Mouse (Mus musculus) lung, adult 2 months (tissue): ENCODE data around the gene Mfap1b. TPM values are rescaled to one million over a fixed set of nuclear protein-coding genes. Genes with fewer than 3 reads are reported as not detected.
"Not testable (repeated sequence)": the region's sequence is repeated elsewhere in the genome, so short reads cannot be mapped to it uniquely, and the experiment has no call there.

Source experiments
- DNase-seq: peaks from one replicate; pipeline ENCODE4 v3.0.0; 2022
- H3K4me1 ChIP-seq: fragments of 200-500 bp; 2 replicates; pipeline ENCODE4 v1.6.1; 2011; ENCODE audit warnings: low read length; ENCODE audit not compliant: control insufficient read depth, insufficient read depth
- H3K4me3 ChIP-seq: fragments of 200-500 bp; replicated peaks from 2 replicates; pipeline ENCODE3; 2011; ENCODE audit warnings: low read depth, mild to moderate bottlenecking, control low read depth, low read length; ENCODE audit errors: extremely low read depth
- CTCF ChIP-seq: fragments of 200-500 bp; IDR thresholded peaks from 2 replicates; pipeline ENCODE4 v1.5.1; 2011; ENCODE audit warnings: mild to moderate bottlenecking, low read length, control low read depth; ENCODE audit not compliant: insufficient read depth
- POLR2A ChIP-seq: fragments of 200-500 bp; IDR thresholded peaks from 2 replicates; pipeline ENCODE4 v1.6.1; 2011; ENCODE audit warnings: low read depth, mild to moderate bottlenecking, control low read depth, low read length, borderline replicate concordance; ENCODE audit errors: extremely low read depth
- WGBS: fragments of 180-500 bp; shearing (Covaris S2); methylation state at CpG from one replicate; pipeline ENCODE4 v1.1.7; 2018; 5-methylcytosine and 5-hydroxymethylcytosine counted together
- polyA plus RNA-seq: library from polyadenylated mRNA; depleted of rRNA; stranded (reverse); fragments of >200 nt; gene quantifications from 2 replicates; pipeline ENCODE4 v1.2.3, GENCODE M21; 2012; rRNA removed

Mfap1b gene
- polyA plus RNA-seq = 3.3 and 5.1 TPM in 2 replicates

DNA sequence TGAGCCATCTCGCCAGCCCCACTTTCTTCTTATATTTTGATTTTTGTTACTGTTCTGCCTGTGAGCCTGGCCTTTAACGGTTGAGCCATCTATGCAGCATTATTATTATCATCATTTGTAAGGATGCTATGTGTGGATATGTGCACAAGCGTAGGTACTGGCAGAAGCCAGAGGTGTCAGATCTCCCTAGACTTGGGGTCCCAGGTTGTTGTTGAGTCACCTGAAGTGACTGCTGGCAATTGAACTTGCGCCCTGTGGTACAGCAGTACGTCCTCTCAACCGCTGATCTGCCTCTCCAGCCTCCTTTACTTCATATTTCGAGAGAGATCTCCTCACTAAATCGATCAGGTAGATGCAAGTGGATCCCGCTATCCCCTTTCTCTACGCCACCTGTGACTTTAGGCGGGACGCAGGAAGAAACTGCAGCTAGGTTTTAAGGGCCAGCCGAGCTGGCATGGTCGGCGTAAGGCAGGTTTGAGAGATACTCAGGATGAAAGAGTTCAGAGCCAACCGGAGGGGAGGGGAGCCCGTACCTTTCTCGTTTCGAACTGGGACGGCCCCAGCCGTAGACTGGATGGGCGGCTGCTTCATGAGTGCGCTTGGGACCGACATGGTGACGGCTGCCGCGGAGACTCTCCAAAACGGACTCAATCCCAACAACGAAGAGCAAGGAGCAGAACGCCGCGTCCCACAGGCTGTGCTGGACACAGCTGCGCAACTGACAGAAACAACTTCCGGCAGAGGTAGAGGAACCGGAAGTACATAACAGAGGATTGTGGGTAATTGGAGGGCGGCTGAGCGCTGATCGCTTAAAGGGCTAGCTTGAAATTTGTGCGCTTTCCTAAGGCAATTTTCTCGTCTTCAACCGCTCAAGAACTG, at the start of gene Mfap1b:
Gene Mfap1b, minus strand, starts transcription at position 767 of the 879 bp plus-strand sequence.
- 4% methylated on average over 41 of the region's 41 CpGs for WGBS
- peak; percentile 98 for TF ChIP-seq POLR2A
- H3K4me3 ChIP-seq = peak within 1 kb of the TSS; percentile 79
- H3K4me1 ChIP-seq = not testable (repeated sequence)
- peak; percentile 70 for DNase-seq

DNA sequence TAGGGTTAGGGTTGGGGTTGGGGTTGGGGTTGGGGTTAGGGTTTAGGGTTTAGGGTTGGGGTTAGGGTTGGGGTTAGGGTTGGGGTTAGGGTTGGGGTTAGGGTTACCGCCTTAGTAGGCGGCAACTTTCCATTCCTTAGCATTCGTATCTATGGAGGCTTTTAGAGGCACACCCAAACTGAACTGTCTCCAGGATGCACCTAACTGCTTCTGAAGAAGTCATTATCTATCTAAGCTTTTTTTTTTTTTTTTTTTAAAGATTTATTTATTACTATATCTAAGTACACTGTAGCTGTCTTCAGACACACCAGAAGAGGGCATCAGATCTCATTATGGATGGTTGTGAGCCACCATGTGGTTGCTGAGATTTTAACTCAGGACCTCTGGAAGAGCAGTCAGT, 49.0 kb upstream of the Mfap1b start:
- H3K4me1 ChIP-seq, H3K4me3 ChIP-seq, DNase-seq: not testable (repeated sequence)
- 98% methylated on average over 3 of the region's 3 CpGs for WGBS

DNA sequence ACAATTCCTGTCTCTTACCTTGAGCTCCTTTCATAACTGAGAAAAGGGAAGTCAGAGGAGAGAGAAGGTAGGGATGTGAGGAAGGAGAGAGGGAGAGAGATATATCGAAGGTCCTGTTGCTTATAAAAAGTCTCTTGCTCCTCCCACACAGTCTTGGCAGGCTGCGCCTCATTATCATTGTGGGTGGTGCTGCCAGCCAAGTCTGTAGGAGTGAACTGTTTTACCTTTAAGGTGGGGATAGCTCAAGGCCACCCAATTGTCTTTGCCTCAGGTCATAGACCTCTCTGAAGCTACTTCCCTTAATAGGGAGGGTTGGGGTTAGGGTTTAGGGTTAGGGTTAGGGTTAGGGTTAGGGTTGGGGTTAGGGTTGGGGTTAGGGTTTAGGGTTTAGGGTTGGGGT, 48.1 kb upstream of the Mfap1b start:
- Histone ChIP-seq H3K4me3 (no peak overlapping the region), H3K4me1 (no peaks in the 10 kb centered on the region)
- 79% methylated on average over 2 of the region's 2 CpGs for WGBS
- no peak for DNase-seq
- no peak for TF ChIP-seq POLR2A
- no peak for TF ChIP-seq CTCF

DNA sequence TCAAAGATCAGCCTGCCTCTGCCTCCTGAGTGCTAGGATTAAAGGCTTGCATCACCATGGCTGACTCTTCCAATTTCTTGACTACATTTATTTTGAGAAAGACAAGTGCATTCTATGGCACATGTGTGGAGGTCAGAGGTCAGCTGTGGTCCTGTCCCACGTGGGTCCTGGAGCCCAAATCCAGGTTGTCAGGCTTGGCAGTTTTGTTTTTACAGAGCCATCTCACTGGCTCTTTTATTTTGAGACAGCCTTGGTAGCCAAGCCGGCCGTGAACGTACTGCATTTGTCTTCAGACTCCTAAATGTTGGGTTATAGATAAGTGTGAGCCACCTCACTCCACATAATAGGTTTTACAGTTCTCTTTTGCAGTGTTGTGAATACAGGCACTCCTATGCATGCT, 44.8 kb upstream of the Mfap1b start:
- WGBS = 92% methylated on average over 4 of the region's 4 CpGs
- not testable (repeated sequence) for H3K4me1 ChIP-seq, DNase-seq, H3K4me3 ChIP-seq

DNA sequence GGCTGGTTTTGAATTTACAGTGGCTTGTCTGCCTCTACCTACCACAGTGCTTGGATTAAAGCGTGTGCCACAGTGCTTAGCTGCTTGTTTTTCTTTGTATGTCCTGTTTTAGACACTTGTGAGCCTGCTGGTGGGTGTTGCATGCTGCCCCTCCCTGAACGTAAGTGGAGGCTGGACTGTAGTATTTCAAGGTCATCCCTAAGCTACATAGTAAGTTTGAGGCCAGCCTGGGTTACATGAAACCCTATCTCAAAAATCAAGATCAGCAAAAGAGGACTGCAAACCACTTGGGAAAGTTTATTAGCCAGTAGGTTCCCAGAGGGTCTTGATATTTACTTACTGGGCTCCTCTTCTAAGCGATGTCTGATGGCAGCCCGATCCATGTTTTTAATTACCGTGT, 44.2 kb upstream of the Mfap1b start:
- DNase-seq = no peak
- Histone ChIP-seq H3K4me1 (no peaks in the 10 kb centered on the region), H3K4me3 (no peak overlapping the region)
- WGBS = 90% methylated on average over 5 of the region's 5 CpGs
- no peak for TF ChIP-seq POLR2A

DNA sequence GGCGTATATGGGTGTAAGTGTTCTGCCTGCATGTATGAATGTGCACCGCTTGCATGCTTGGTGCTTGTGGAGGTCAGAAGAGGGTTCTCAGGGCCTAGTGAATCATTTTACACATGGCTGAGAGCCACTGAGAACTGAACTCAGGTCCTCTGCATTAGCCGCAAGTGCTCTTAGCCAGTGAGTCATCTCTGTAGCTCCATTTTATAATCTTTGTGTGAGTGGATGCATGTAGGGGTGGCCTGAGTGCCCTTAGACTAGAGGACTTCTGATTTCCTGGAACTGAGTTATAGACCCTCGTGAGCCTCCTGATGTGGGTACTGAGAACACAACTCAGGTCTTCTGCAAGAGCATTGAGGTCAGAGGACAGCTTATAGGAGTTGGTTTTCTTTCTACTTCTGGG, 40.3 kb upstream of the Mfap1b start:
- 77% methylated on average over 4 of the region's 4 CpGs for WGBS
- Histone ChIP-seq H3K4me1 (no peaks in the 10 kb centered on the region; the same call in 1 of the 2 replicates), H3K4me3 (no peak overlapping the region)
- no peak for TF ChIP-seq POLR2A
- TF ChIP-seq CTCF = no peak
- DNase-seq = no peak

DNA sequence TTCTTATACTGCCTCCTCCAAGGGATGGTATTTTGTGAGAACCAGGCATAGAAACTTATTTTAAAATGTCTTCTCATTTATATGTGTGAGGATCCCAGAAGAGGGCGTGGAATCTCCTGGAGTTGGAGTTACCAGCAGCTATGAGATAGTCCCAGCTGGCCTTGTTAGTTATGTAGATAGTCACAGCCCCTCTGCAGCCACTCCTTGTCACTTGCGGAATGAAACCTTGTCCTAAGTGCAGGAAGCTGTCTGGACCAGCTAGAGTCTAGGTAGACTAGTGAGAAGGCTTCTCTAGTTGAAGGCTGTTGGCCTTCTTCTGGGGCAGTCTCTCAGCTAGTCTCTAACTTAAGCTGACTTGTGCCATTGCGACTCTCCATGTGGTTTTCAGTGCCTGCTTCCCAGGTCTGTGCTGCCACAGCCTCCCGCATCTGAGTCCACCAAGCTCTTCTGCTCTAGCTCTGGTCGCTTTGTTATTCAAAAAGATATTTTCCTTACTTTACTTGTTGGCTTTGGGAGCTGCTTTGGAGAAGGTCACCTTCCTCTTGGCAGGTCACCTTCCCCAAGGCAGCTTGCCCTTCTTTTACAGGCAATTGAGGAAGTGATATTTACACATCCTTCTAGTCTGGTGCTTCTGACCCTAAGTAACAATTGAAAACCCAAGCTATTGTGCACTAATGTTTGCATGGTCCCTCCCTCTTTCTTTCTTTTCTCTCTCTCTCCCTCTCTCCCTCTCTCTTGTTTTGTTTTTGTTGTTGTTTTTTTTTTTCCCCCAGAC, 39.3 kb upstream of the Mfap1b start:
- 84% methylated on average over 5 of the region's 5 CpGs for WGBS
- not testable (repeated sequence) for H3K4me1 ChIP-seq, H3K4me3 ChIP-seq, DNase-seq

DNA sequence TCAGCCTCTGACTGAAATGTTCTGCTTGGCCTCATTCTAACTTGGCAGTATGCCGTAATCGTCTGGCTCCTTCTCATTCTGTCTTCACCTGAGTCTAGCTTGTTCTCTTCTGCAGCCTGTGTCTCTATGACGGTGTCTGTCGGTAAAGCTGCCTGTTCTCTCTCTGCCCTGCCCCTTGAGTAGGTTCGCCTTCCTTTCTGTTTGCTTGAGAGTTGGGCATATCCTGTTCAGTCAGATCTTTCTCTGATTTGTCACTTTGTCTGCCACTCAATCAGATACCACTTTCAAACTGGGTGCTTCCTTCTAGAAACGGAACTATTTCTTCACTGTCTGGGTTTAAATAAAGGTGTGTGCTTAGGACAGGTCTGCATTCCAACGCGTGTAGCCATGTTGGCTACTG, 37.5 kb upstream of the Mfap1b start:
- H3K4me3 ChIP-seq = no peak overlapping the region
- TF ChIP-seq POLR2A (no peak), CTCF (no peak)
- no peak for DNase-seq
- 84% methylated on average over 8 of the region's 8 CpGs for WGBS
- H3K4me1 ChIP-seq = no peaks in the 10 kb centered on the region; the same call in none of the 2 replicates

DNA sequence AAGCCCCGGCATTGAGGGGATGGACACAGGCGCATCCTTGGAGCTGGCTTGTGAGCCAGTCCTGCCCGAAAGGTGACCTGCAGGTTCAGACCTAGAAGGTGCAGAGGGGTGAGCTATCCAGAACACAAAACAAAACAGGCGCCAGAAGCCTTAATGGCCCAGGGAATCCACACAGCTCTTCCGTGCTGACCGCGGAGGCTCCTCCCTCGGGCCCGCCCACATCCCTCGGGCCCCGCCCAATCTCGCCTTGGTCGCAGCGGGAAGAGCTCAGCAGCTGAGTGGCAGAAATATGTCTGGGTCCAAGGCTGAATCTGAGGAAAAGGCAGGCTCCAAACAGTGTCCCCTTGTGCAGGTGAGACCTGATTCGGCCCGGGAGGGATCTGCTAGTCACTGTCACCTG, 35.7 kb upstream of the Mfap1b start:
- no peak for TF ChIP-seq POLR2A
- TF ChIP-seq CTCF = no peak
- WGBS = 24% methylated on average over 16 of the region's 16 CpGs
- peak overlapping the region; percentile 69 for H3K4me3 ChIP-seq
- peak; percentile 76 for DNase-seq
- no peaks in the 10 kb centered on the region; the same call in none of the 2 replicates for H3K4me1 ChIP-seq

DNA sequence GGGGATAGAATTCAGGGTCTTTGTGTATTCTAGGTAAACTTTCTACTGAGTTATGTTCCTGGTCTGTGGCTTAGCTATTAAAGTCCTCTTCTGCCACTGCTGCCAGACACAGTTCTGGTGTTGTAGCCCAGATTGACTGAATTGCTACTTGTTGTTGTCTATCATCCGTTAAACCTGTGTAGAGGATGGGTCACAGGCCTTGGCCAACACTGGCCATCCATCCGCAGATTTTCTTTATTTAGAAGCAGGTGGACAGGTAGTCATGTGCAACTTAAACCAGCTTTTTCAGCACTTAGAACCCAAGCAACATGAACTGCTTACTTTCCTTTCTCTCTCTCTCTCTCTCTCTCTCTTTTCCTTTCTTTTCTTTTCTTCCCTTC, 34.1 kb upstream of the Mfap1b start:
- Histone ChIP-seq H3K4me1 (no peaks in the 10 kb centered on the region; the same call in none of the 2 replicates), H3K4me3 (no peak overlapping the region)
- 71% methylated on average over 2 of the region's 2 CpGs for WGBS
- TF ChIP-seq POLR2A (no peak), CTCF (no peak)
- DNase-seq = no peak
